Mouse (Mus musculus) CD4-positive, CD25-positive, alpha-beta regulatory T cell, adult 2 months (primary cell): Measurements from ENCODE around the gene Afg1l.

Experiments
- DNase-seq: peaks from one replicate; pipeline ENCODE4 v3.0.0-alpha.2; 2012; ENCODE audit warnings: low read depth, low spot score

Gene Afg1l

GRCm38 (mm10) chr10:42269281-42270025, 208.9 kb downstream of the Afg1l start:
- peak; percentile 88 for DNase-seq

DNA sequence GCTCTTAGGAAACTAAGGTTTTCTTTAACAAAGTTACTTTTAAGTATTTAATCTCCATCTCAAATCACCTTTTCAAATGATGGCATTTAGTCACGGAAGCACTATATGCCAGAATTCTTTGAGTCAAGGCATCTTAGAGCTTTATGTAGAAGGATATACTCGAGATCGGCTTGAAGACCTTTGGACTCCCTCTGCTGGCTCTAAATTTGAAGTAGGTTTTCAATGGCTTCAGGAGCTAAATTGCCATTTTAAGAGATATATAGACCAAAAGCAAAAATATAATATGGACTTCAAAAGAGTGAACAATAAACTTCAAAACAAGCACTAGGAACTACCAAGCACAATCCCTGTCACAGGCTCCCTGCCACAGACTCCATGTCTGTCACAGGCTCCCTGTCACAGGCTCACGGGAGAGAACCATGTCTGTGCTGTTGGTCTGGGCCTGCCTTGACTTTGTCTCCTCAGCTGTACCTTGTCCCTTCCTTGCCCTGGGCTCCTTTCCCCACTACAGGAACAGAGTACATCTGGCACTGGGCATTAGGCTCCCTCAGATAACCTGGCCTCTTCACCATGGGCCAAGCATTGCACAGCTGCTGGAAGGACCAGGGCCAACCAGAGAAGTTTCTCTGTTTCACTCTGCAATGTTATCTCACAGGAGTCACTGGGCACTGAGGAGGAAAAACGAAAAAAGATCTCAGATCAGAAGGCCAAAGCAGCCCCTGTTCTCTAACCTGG, 210.4 kb downstream of the Afg1l start:
- no peak for DNase-seq

DNA sequence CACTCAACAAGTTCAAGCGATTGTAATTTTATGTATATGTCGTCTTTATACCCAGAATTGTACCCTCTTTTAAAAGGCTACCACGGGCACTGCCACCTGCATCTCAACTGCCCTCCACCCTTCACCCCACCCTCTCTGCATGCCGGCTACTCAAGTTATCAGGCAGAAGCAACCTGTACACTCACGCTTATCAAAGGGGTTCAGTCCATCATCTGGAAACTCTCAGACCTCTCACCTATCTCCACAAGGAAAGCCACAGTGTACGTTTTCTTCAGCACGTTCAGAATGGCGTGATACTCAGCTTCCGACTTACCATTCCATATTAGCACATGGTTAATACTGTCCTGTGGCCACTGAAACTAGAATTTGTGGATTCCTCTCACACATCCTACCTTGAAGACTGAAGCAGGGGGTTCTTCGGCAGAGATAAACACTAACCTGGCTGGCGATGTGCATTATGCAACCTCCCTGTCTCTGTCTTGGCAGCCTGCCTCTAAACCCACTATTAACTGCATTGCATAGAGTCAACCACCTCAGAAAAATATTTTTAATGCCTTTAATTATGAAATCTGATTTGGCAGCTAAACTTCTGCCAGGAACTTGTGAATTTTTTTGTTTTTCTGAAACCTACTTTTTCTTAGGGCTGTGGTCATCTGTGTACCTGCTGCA, 213.2 kb downstream of the Afg1l start:
- DNase-seq: no peak

DNA sequence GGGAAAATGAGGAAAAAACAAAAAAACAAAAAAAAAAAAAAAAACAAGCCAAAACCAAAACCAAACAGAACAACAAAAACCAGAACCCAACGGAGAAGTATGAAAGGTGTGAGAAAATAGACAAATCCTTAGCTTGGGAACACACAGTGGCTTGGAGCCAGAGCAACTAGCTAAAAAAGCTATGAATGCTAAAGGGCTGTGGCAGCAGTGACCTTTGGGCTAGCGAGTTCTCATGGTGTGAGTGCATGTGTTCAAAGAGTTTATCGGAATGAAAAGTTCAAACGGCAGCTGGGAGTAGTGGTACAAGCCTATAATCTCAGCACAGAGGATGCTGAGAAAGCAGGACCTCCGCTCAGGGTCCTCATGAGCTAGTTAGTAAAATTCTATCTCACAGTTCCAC, 214.2 kb downstream of the Afg1l start:
- DNase-seq: no peak

GRCm38 (mm10) chr10:42263701-42264100, 214.7 kb downstream of the Afg1l start:
- no peak for DNase-seq
